Mouse (Mus musculus) lung, embryonic 16.5 days (tissue): ENCODE measurements at regions not wholly inside any gene's neighbourhood (a gene's known extent, or its start where the extent isn't known, plus 50 kb on each side); places are given as distances from the start of the nearest gene placed in this dataset.

ENCODE experiments used
- ATAC-seq: fragments of 200-750 bp; cut with Nextera tagmentation; 2 replicates; pipeline ENCODE4 v1.8.0; 2017; ENCODE audit warnings: low read depth, mild to moderate bottlenecking, moderate library complexity
- H3K27ac ChIP-seq: fragments of 300-500 bp; sonication (generic); 2 replicates; pipeline ENCODE4 v1.5.1; 2014; ENCODE audit warnings: mild to moderate bottlenecking, control low read depth, low read length
- H3K27me3 ChIP-seq: fragments of 300-500 bp; sonication (generic); 2 replicates; pipeline ENCODE4 v1.6.1; 2014; ENCODE audit warnings: low read depth, low read length, mixed read lengths; ENCODE audit not compliant: control insufficient read depth, insufficient read depth
- H3K36me3 ChIP-seq: fragments of 300-500 bp; sonication (generic); 2 replicates; pipeline ENCODE4 v1.6.1; 2014; ENCODE audit warnings: low read length; ENCODE audit not compliant: control insufficient read depth, insufficient read depth
- H3K4me1 ChIP-seq: fragments of 300-500 bp; sonication (generic); replicated peaks from 2 replicates; pipeline ENCODE4 v1.6.1; 2014; ENCODE audit warnings: low read length, mixed read lengths; ENCODE audit not compliant: control insufficient read depth, insufficient read depth
- H3K4me2 ChIP-seq: fragments of 300-500 bp; sonication (generic); 2 replicates; pipeline ENCODE4 v1.6.1; 2014; ENCODE audit warnings: low read depth, low read length, control low read depth
- H3K4me3 ChIP-seq: fragments of 300-500 bp; sonication (generic); 2 replicates; pipeline ENCODE4 v1.5.1; 2014; ENCODE audit warnings: mild to moderate bottlenecking, low read length, control low read depth
- H3K9ac ChIP-seq: fragments of 300-500 bp; sonication (generic); 2 replicates; pipeline ENCODE4 v1.6.1; 2014; ENCODE audit warnings: low read length, control low read depth
- H3K9me3 ChIP-seq: fragments of 300-500 bp; sonication (generic); 2 replicates; pipeline ENCODE4 v1.6.1; 2016; ENCODE audit warnings: low read length; ENCODE audit not compliant: control insufficient read depth
- WGBS: fragments of 180-500 bp; shearing (Covaris S2); extraction: QIAGEN DNeasy Blood & Tissue Kit; methylation state at CpG from one replicate; pipeline ENCODE4 v1.1.7; 2014; 5-methylcytosine and 5-hydroxymethylcytosine counted together

GRCm38 (mm10) chr9:51418923-51419482, 90.3 kb upstream of the 1810046K07Rik start:
- Histone ChIP-seq H3K4me2 (no peak overlapping the region), H3K27me3 (no peaks in the 10 kb centered on the region), H3K4me3 (no peak overlapping the region), H3K9ac (no peak overlapping the region), H3K36me3 (no peaks in the 10 kb centered on the region), H3K9me3 (no peaks in the 10 kb centered on the region), H3K27ac (no peak overlapping the region), H3K4me1 (no peaks in the 10 kb centered on the region)
- no peak for ATAC-seq
- 86% methylated on average over 5 of the region's 5 CpGs for WGBS

GRCm38 (mm10) chr9:51422553-51422952, 93.8 kb upstream of the 1810046K07Rik start:
- WGBS = 56% methylated on average over 3 of the region's 3 CpGs

GRCm38 (mm10) chr9:51423341-51423740, 94.6 kb upstream of the 1810046K07Rik start:
- Histone ChIP-seq H3K4me2 (no peak overlapping the region), H3K27me3 (no peaks in the 10 kb centered on the region), H3K9ac (no peak overlapping the region), H3K9me3 (no peaks in the 10 kb centered on the region), H3K36me3 (no peaks in the 10 kb centered on the region), H3K27ac (no peak overlapping the region), H3K4me3 (no peak overlapping the region), H3K4me1 (no peaks in the 10 kb centered on the region)
- 82% methylated on average over 4 of the region's 4 CpGs for WGBS
- no peak for ATAC-seq

More at GRCm38 (mm10) chr9:51422553-51422952, 93.8 kb upstream of the 1810046K07Rik start:
- Histone ChIP-seq H3K4me1 (no peaks in the 10 kb centered on the region), H3K27ac (no peak overlapping the region), H3K36me3 (no peaks in the 10 kb centered on the region), H3K4me2 (no peak overlapping the region), H3K27me3 (no peaks in the 10 kb centered on the region), H3K9me3 (no peaks in the 10 kb centered on the region), H3K9ac (no peak overlapping the region), H3K4me3 (no peak overlapping the region)
- ATAC-seq = no peak

- WGBS = 54% methylated on average over 2 of the region's 2 CpGs
- no peaks in the 10 kb centered on the region for H3K27me3 ChIP-seq
- H3K36me3 ChIP-seq = no peaks in the 10 kb centered on the region
- no peak overlapping the region for H3K27ac ChIP-seq
- ATAC-seq = no peak
- no peak overlapping the region for H3K4me3 ChIP-seq
- no peaks in the 10 kb centered on the region for H3K4me1 ChIP-seq
- H3K4me2 ChIP-seq = no peak overlapping the region
- H3K9me3 ChIP-seq = no peaks in the 10 kb centered on the region
- no peak overlapping the region for H3K9ac ChIP-seq
Measured at GRCm38 (mm10) chr9:51430426-51430825, 101.7 kb upstream of the 1810046K07Rik start.

GRCm38 (mm10) chr9:51437130-51437529, 108.4 kb upstream of the 1810046K07Rik start:
- Histone ChIP-seq H3K4me1 (no peaks in the 10 kb centered on the region), H3K9me3 (no peaks in the 10 kb centered on the region), H3K4me3 (no peak overlapping the region), H3K36me3 (no peaks in the 10 kb centered on the region), H3K9ac (no peak overlapping the region), H3K27ac (no peak overlapping the region), H3K27me3 (no peaks in the 10 kb centered on the region), H3K4me2 (no peak overlapping the region)
- WGBS = 39% methylated on average over 2 of the region's 2 CpGs
- ATAC-seq = no peak

GRCm38 (mm10) chr9:51441773-51442381, 113.2 kb upstream of the 1810046K07Rik start:
- Histone ChIP-seq H3K4me3 (no peak overlapping the region), H3K4me1 (no peaks in the 10 kb centered on the region), H3K27me3 (no peaks in the 10 kb centered on the region), H3K4me2 (no peak overlapping the region), H3K36me3 (no peaks in the 10 kb centered on the region), H3K27ac (no peak overlapping the region), H3K9me3 (no peaks in the 10 kb centered on the region; the same call in 1 of the 2 replicates), H3K9ac (no peak overlapping the region)
- ATAC-seq = no peak
- 27% methylated on average over 5 of the region's 5 CpGs for WGBS

- peak overlapping the region; percentile 23 for H3K27ac ChIP-seq
- ATAC-seq = no peak
- H3K4me1 ChIP-seq = peaks cover 6% of the 10 kb centered on the region; the same call in 1 of the 2 replicates
- no peak overlapping the region for H3K4me2 ChIP-seq
- no peak overlapping the region for H3K4me3 ChIP-seq
- no peak overlapping the region for H3K9ac ChIP-seq
- WGBS = 40% methylated on average over 2 of the region's 2 CpGs
- H3K9me3 ChIP-seq = no peaks in the 10 kb centered on the region
- no peaks in the 10 kb centered on the region for H3K36me3 ChIP-seq
- H3K27me3 ChIP-seq = no peaks in the 10 kb centered on the region
Measured at GRCm38 (mm10) chr9:51455690-51456089, 127.0 kb upstream of the 1810046K07Rik start.

GRCm38 (mm10) chr9:51462463-51463024, 133.8 kb upstream of the 1810046K07Rik start:
- H3K9me3 ChIP-seq = no peaks in the 10 kb centered on the region
- H3K4me3 ChIP-seq = no peak overlapping the region
- H3K4me2 ChIP-seq = no peak overlapping the region
- no peaks in the 10 kb centered on the region; the same call in 1 of the 2 replicates for H3K4me1 ChIP-seq
- H3K27me3 ChIP-seq = no peaks in the 10 kb centered on the region
- no peaks in the 10 kb centered on the region for H3K36me3 ChIP-seq
- ATAC-seq = no peak
- no peak overlapping the region for H3K27ac ChIP-seq
- 76% methylated on average over 6 of the region's 6 CpGs for WGBS
- no peak overlapping the region for H3K9ac ChIP-seq

- Histone ChIP-seq H3K4me3 (no peak overlapping the region), H3K27me3 (no peaks in the 10 kb centered on the region), H3K4me1 (no peaks in the 10 kb centered on the region; the same call in 1 of the 2 replicates), H3K9ac (no peak overlapping the region), H3K27ac (no peak overlapping the region), H3K36me3 (no peaks in the 10 kb centered on the region), H3K9me3 (no peaks in the 10 kb centered on the region), H3K4me2 (no peak overlapping the region)
- no peak for ATAC-seq
- 39% methylated on average over 1 of the region's 1 CpGs for WGBS
Measured at GRCm38 (mm10) chr9:51470031-51470430, 141.3 kb upstream of the 1810046K07Rik start.
